Mouse (Mus musculus): ENCODE results near the gene Derl2. TPM values are rescaled to one million over a fixed set of nuclear protein-coding genes. Genes with fewer than 3 reads are reported as not detected.

The Derl2 gene
- polyA plus RNA-seq, 1 experiment from 2014 or later: 41.3 TPM

GRCm38 (mm10) chr11:71004316-71004773 lies 15.3 kb downstream of the Derl2 start, which contains the start of gene Dhx33:
TSS of gene Dhx33 (minus strand) at chr11:71004437.
- Histone ChIP-seq H3K4me2 (ENCODE audit: low read depth, low read length, severe bottlenecking) (peak within 1 kb of the TSS; percentile 89), H3K9ac (ENCODE audit: low read length) (peak within 1 kb of the TSS; percentile 71), H3K9me3 (ENCODE audit: control insufficient read depth, low read length) (no peaks in the 10 kb centered on the region), H3K4me3 (ENCODE audit: low read depth, low read length) (peak within 1 kb of the TSS; percentile 87), H3K27me3 (ENCODE audit: control insufficient read depth, insufficient read depth, low read length) (no peaks in the 10 kb centered on the region), H3K4me1 (replicated peaks; ENCODE audit: control insufficient read depth, insufficient read depth, low read length) (peaks cover 4% of the 10 kb centered on the region; the same call in 1 of the 2 replicates), H3K36me3 (ENCODE audit: control insufficient read depth, insufficient read depth, low read length) (no peaks in the 10 kb centered on the region; the same call in 1 of the 2 replicates), H3K27ac (ENCODE audit: low read depth, low read length) (0 out of 2 replicates have a peak within 1 kb of the TSS, but pooled peaks have one; percentile 18)
- WGBS: under 1% methylated on average over 33 of the region's 35 CpGs
- ATAC-seq (replicated peaks; ENCODE audit: low FRiP score) (peak; percentile 99), DNase-seq (ENCODE audit: low spot score) (peak; percentile 98)

- H3K36me3 ChIP-seq (ENCODE audit: control insufficient read depth, insufficient read depth, low read length): no peaks in the 10 kb centered on the region; the same call in 1 of the 2 replicates
- peak overlapping the region; percentile 89 for H3K4me2 ChIP-seq (ENCODE audit: low read depth, low read length, severe bottlenecking)
- peaks cover 4% of the 10 kb centered on the region; the same call in 1 of the 2 replicates for H3K4me1 ChIP-seq (replicated peaks; ENCODE audit: control insufficient read depth, insufficient read depth, low read length)
- H3K27ac ChIP-seq (ENCODE audit: low read depth, low read length): 0 out of 2 replicates have a peak overlapping the region, but pooled peaks have one; percentile 18
- no peaks in the 10 kb centered on the region for H3K9me3 ChIP-seq (ENCODE audit: control insufficient read depth, low read length)
- H3K9ac ChIP-seq (ENCODE audit: low read length): peak overlapping the region; percentile 71
- WGBS: under 1% methylated on average over 49 of the region's 49 CpGs
- H3K4me3 ChIP-seq (ENCODE audit: low read depth, low read length): peak overlapping the region; percentile 87
- ATAC-seq (replicated peaks; ENCODE audit: low FRiP score) (peak; percentile 85), DNase-seq (ENCODE audit: low spot score) (peak; percentile 56)
- H3K27me3 ChIP-seq (ENCODE audit: control insufficient read depth, insufficient read depth, low read length): no peaks in the 10 kb centered on the region
Observed at GRCm38 (mm10) chr11:71003611-71004315, 15.9 kb downstream of the Derl2 start.

GRCm38 (mm10) chr11:71001167-71001566 lies 18.5 kb downstream of the Derl2 start:
- Histone ChIP-seq H3K9ac (ENCODE audit: low read length) (no peak overlapping the region), H3K9me3 (ENCODE audit: control insufficient read depth, low read length) (no peaks in the 10 kb centered on the region), H3K4me3 (ENCODE audit: low read depth, low read length) (no peak overlapping the region), H3K4me1 (replicated peaks; ENCODE audit: control insufficient read depth, insufficient read depth, low read length) (peaks cover 4% of the 10 kb centered on the region; the same call in 1 of the 2 replicates), H3K36me3 (ENCODE audit: control insufficient read depth, insufficient read depth, low read length) (no peaks in the 10 kb centered on the region; the same call in 1 of the 2 replicates), H3K27me3 (ENCODE audit: control insufficient read depth, insufficient read depth, low read length) (no peaks in the 10 kb centered on the region), H3K4me2 (ENCODE audit: low read depth, low read length, severe bottlenecking) (no peak overlapping the region), H3K27ac (ENCODE audit: low read depth, low read length) (no peak overlapping the region)
- 90% methylated on average over 4 of the region's 4 CpGs for WGBS
- DNase-seq (ENCODE audit: low spot score) (no peak), ATAC-seq (replicated peaks; ENCODE audit: low FRiP score) (no peak)

GRCm38 (mm10) chr11:70982557-70983228 lies 36.9 kb downstream of the Derl2 start, which contains the start of gene C1qbp:
TSS of gene C1qbp (minus strand) at chr11:70983026.
- ATAC-seq (replicated peaks; ENCODE audit: low FRiP score) (peak; percentile 97), DNase-seq (ENCODE audit: low spot score) (peak; percentile 97)
- H3K4me1 ChIP-seq (replicated peaks; ENCODE audit: control insufficient read depth, insufficient read depth, low read length): peaks cover 3% of the 10 kb centered on the region; the same call in 1 of the 2 replicates
- H3K9ac ChIP-seq (ENCODE audit: low read length): peak within 1 kb of the TSS; percentile 92
- peak within 1 kb of the TSS; percentile 79 for H3K4me2 ChIP-seq (ENCODE audit: low read depth, low read length, severe bottlenecking)
- under 1% methylated on average over 49 of the region's 64 CpGs for whole genome bisulfite sequencing
- peaks cover 12% of the 10 kb centered on the region; the same call in 1 of the 2 replicates for H3K36me3 ChIP-seq (ENCODE audit: control insufficient read depth, insufficient read depth, low read length)
- H3K9me3 ChIP-seq (ENCODE audit: control insufficient read depth, low read length): no peaks in the 10 kb centered on the region
- peak within 1 kb of the TSS; percentile 98 for H3K4me3 ChIP-seq (ENCODE audit: low read depth, low read length)
- no peaks in the 10 kb centered on the region for H3K27me3 ChIP-seq (ENCODE audit: control insufficient read depth, insufficient read depth, low read length)
- H3K27ac ChIP-seq (ENCODE audit: low read depth, low read length): no peak within 1 kb of the TSS

GRCm38 (mm10) chr11:70982030-70982429 lies 37.6 kb downstream of the Derl2 start:
- peak overlapping the region; percentile 92 for H3K9ac ChIP-seq (ENCODE audit: low read length)
- DNase-seq (ENCODE audit: low spot score) (no peak), ATAC-seq (replicated peaks; ENCODE audit: low FRiP score) (no peak)
- H3K9me3 ChIP-seq (ENCODE audit: control insufficient read depth, low read length): no peaks in the 10 kb centered on the region
- peak overlapping the region; percentile 79 for H3K4me2 ChIP-seq (ENCODE audit: low read depth, low read length, severe bottlenecking)
- no peak overlapping the region for H3K27ac ChIP-seq (ENCODE audit: low read depth, low read length)
- H3K36me3 ChIP-seq (ENCODE audit: control insufficient read depth, insufficient read depth, low read length): peaks cover 18% of the 10 kb centered on the region; the same call in 1 of the 2 replicates
- peaks cover 3% of the 10 kb centered on the region; the same call in 1 of the 2 replicates for H3K4me1 ChIP-seq (replicated peaks; ENCODE audit: control insufficient read depth, insufficient read depth, low read length)
- no peaks in the 10 kb centered on the region for H3K27me3 ChIP-seq (ENCODE audit: control insufficient read depth, insufficient read depth, low read length)
- WGBS: 11% methylated on average over 12 of the region's 12 CpGs
- H3K4me3 ChIP-seq (ENCODE audit: low read depth, low read length): peak overlapping the region; percentile 98

GRCm38 (mm10) chr11:70980751-70981510 lies 38.7 kb downstream of the Derl2 start:
- Histone ChIP-seq H3K36me3 (ENCODE audit: control insufficient read depth, insufficient read depth, low read length) (peaks cover 17% of the 10 kb centered on the region; the same call in 1 of the 2 replicates), H3K4me2 (ENCODE audit: low read depth, low read length, severe bottlenecking) (no peak overlapping the region), H3K27me3 (ENCODE audit: control insufficient read depth, insufficient read depth, low read length) (no peaks in the 10 kb centered on the region), H3K4me1 (replicated peaks; ENCODE audit: control insufficient read depth, insufficient read depth, low read length) (peaks cover 3% of the 10 kb centered on the region; the same call in 1 of the 2 replicates), H3K9ac (ENCODE audit: low read length) (no peak overlapping the region), H3K4me3 (ENCODE audit: low read depth, low read length) (no peak overlapping the region), H3K9me3 (ENCODE audit: control insufficient read depth, low read length) (no peaks in the 10 kb centered on the region), H3K27ac (ENCODE audit: low read depth, low read length) (no peak overlapping the region)
- no peak for ATAC-seq (replicated peaks; ENCODE audit: low FRiP score)
- DNase-seq (ENCODE audit: low spot score): no peak
- 92% methylated on average over 14 of the region's 14 CpGs for WGBS

GRCm38 (mm10) chr11:70980232-70980631 lies 39.4 kb downstream of the Derl2 start:
- 92% methylated on average over 6 of the region's 6 CpGs for WGBS
- no peak overlapping the region for H3K9ac ChIP-seq (ENCODE audit: low read length)

GRCm38 (mm10) chr11:70977293-70977692 lies 42.3 kb downstream of the Derl2 start:
- H3K4me2 ChIP-seq (ENCODE audit: low read depth, low read length, severe bottlenecking): no peak overlapping the region
- no peak for ATAC-seq (replicated peaks; ENCODE audit: low FRiP score)
- no peaks in the 10 kb centered on the region for H3K27me3 ChIP-seq (ENCODE audit: control insufficient read depth, insufficient read depth, low read length)
- DNase-seq (ENCODE audit: low spot score): no peak
- no peaks in the 10 kb centered on the region for H3K9me3 ChIP-seq (ENCODE audit: control insufficient read depth, low read length)
- peaks cover 3% of the 10 kb centered on the region; the same call in 1 of the 2 replicates for H3K4me1 ChIP-seq (replicated peaks; ENCODE audit: control insufficient read depth, insufficient read depth, low read length)
- H3K27ac ChIP-seq (ENCODE audit: low read depth, low read length): no peak overlapping the region
- no peak overlapping the region for H3K4me3 ChIP-seq (ENCODE audit: low read depth, low read length)
- H3K36me3 ChIP-seq (ENCODE audit: control insufficient read depth, insufficient read depth, low read length): peaks cover 17% of the 10 kb centered on the region; the same call in 1 of the 2 replicates
- H3K9ac ChIP-seq (ENCODE audit: low read length): no peak overlapping the region
- WGBS: 88% methylated on average over 6 of the region's 6 CpGs

More at GRCm38 (mm10) chr11:70980232-70980631, 39.4 kb downstream of the Derl2 start:
- no peak overlapping the region for H3K4me2 ChIP-seq (ENCODE audit: low read depth, low read length, severe bottlenecking)
- no peaks in the 10 kb centered on the region for H3K27me3 ChIP-seq (ENCODE audit: control insufficient read depth, insufficient read depth, low read length)
- H3K9me3 ChIP-seq (ENCODE audit: control insufficient read depth, low read length): no peaks in the 10 kb centered on the region
- H3K4me1 ChIP-seq (replicated peaks; ENCODE audit: control insufficient read depth, insufficient read depth, low read length): peaks cover 3% of the 10 kb centered on the region; the same call in 1 of the 2 replicates
- ATAC-seq (replicated peaks; ENCODE audit: low FRiP score): no peak
- no peak overlapping the region for H3K27ac ChIP-seq (ENCODE audit: low read depth, low read length)
- H3K4me3 ChIP-seq (ENCODE audit: low read depth, low read length): no peak overlapping the region
- DNase-seq (ENCODE audit: low spot score): no peak
- peaks cover 17% of the 10 kb centered on the region; the same call in 1 of the 2 replicates for H3K36me3 ChIP-seq (ENCODE audit: control insufficient read depth, insufficient read depth, low read length)
